Mouse (Mus musculus) kidney, adult 2 months (tissue): ENCODE data around the gene Nudcd2. TPM values are rescaled to one million over a fixed set of nuclear protein-coding genes. Genes with fewer than 3 reads are reported as not detected.
"Not testable (repeated sequence)": the region's sequence is repeated elsewhere in the genome, so short reads cannot be mapped to it uniquely, and the experiment has no call there.

Experiments
- DNase-seq: peaks from one replicate; pipeline ENCODE4 v3.0.0; 2021
- H3K27ac ChIP-seq: fragments of 200-500 bp; 2 replicates; pipeline ENCODE4 v1.5.1; 2012; ENCODE audit warnings: low read depth, low read length, control low read depth, inconsistent platforms; ENCODE audit not compliant: insufficient read depth
- H3K27me3 ChIP-seq: fragments of 200-500 bp; replicated peaks from 2 replicates; pipeline ENCODE4 v1.6.1; 2012; ENCODE audit warnings: mild to moderate bottlenecking, moderate library complexity, low read length, inconsistent platforms; ENCODE audit not compliant: control insufficient read depth, insufficient read depth
- H3K36me3 ChIP-seq: fragments of 200-500 bp; 2 replicates; pipeline ENCODE4 v1.6.1; 2012; ENCODE audit warnings: mild to moderate bottlenecking, moderate library complexity, low read length, inconsistent platforms; ENCODE audit not compliant: control insufficient read depth, insufficient read depth
- H3K4me1 ChIP-seq: fragments of 200-500 bp; 2 replicates; pipeline ENCODE4 v1.6.1; 2011; ENCODE audit warnings: low read length; ENCODE audit not compliant: control insufficient read depth, insufficient read depth
- H3K4me3 ChIP-seq: fragments of 200-500 bp; 2 replicates; pipeline ENCODE4 v1.5.1; 2011; ENCODE audit warnings: mild to moderate bottlenecking, low read depth, low read length, control low read depth; ENCODE audit not compliant: insufficient read depth
- CTCF ChIP-seq: fragments of 200-500 bp; conservative IDR thresholded peaks from 2 replicates; pipeline ENCODE4 v1.5.1; 2011; ENCODE audit warnings: low read depth, mild to moderate bottlenecking, control low read depth, low read length, moderate library complexity, mixed read lengths; ENCODE audit not compliant: insufficient read depth, insufficient read length
- POLR2A ChIP-seq: fragments of 200-500 bp; IDR thresholded peaks from one replicate; pipeline ENCODE4 v1.6.1; 2011; ENCODE audit warnings: low read depth, low read length, control low read depth
- WGBS: fragments of 180-500 bp; shearing (Covaris S2); methylation state at CpG from one replicate; pipeline ENCODE4 v1.1.7; 2018; 5-methylcytosine and 5-hydroxymethylcytosine counted together
- polyA plus RNA-seq: library from polyadenylated mRNA; depleted of rRNA; stranded (reverse); fragments of >200 nt; gene quantifications from 2 replicates; pipeline ENCODE4 v1.2.3, GENCODE M21; 2012

Gene Nudcd2
- polyA plus RNA-seq, 1 experiment, result 7.5 TPM

GRCm38 (mm10) chr11:40695103-40695502 is 38.4 kb upstream of the Nudcd2 start, which contains the start of gene Mat2b:
TSS of gene Mat2b (minus strand) at chr11:40695203.
- 70% methylated on average over 9 of the region's 9 CpGs for WGBS
- TF ChIP-seq CTCF (no peak), POLR2A (no peak)
- Histone ChIP-seq H3K4me3 (peak within 1 kb of the TSS; percentile 60), H3K27me3 (no peaks in the 10 kb centered on the region), H3K4me1 (peaks cover 5% of the 10 kb centered on the region), H3K36me3 (no peaks in the 10 kb centered on the region), H3K27ac (peak within 1 kb of the TSS; percentile 83)
- DNase-seq, result no peak

GRCm38 (mm10) chr11:40709899-40710298 is 23.6 kb upstream of the Nudcd2 start:
- H3K36me3 ChIP-seq, DNase-seq: not testable (repeated sequence)
- 94% methylated on average over 6 of the region's 6 CpGs for WGBS

GRCm38 (mm10) chr11:40713858-40714257 is 19.6 kb upstream of the Nudcd2 start:
- H3K36me3 ChIP-seq, result no peaks in the 10 kb centered on the region
- 40% methylated on average over 8 of the region's 8 CpGs for WGBS
- H3K27ac ChIP-seq, result no peak overlapping the region
- TF ChIP-seq CTCF, result no peak
- TF ChIP-seq POLR2A, result no peak
- peak; percentile 70 for DNase-seq
- no peak overlapping the region; the same call in 1 of the 2 replicates for H3K4me3 ChIP-seq
- H3K4me1 ChIP-seq, result no peaks in the 10 kb centered on the region
- no peaks in the 10 kb centered on the region for H3K27me3 ChIP-seq

More at GRCm38 (mm10) chr11:40709899-40710298, 23.6 kb upstream of the Nudcd2 start:
- not testable (repeated sequence) for H3K4me3 ChIP-seq, H3K27me3 ChIP-seq, H3K27ac ChIP-seq, H3K4me1 ChIP-seq

- no peak overlapping the region for H3K27ac ChIP-seq
- 92% methylated on average over 5 of the region's 5 CpGs for WGBS
- no peaks in the 10 kb centered on the region for H3K4me1 ChIP-seq
- TF ChIP-seq POLR2A (no peak), CTCF (0 out of 2 replicates have a peak, but pooled peaks have one; percentile 12)
- no peak overlapping the region for H3K4me3 ChIP-seq
- H3K36me3 ChIP-seq, result no peaks in the 10 kb centered on the region
- no peaks in the 10 kb centered on the region for H3K27me3 ChIP-seq
- DNase-seq, result no peak
These were observed 17.9 kb upstream of the Nudcd2 start for GRCm38 (mm10) chr11:40715524-40715923.

- TF ChIP-seq CTCF (no peak), POLR2A (no peak)
- H3K27ac ChIP-seq, result no peak overlapping the region
- DNase-seq, result no peak
- H3K4me1 ChIP-seq, result no peaks in the 10 kb centered on the region
- H3K36me3 ChIP-seq, result no peaks in the 10 kb centered on the region
- H3K27me3 ChIP-seq, result no peaks in the 10 kb centered on the region
- no peak overlapping the region for H3K4me3 ChIP-seq
These were observed 15.1 kb upstream of the Nudcd2 start for GRCm38 (mm10) chr11:40718324-40718723.

GRCm38 (mm10) chr11:40732997-40733338 is 499 bp upstream of the Nudcd2 start:
- Histone ChIP-seq H3K4me1 (no peaks in the 10 kb centered on the region), H3K36me3 (peaks cover 2% of the 10 kb centered on the region), H3K27me3 (no peaks in the 10 kb centered on the region), H3K4me3 (no peak overlapping the region), H3K27ac (no peak overlapping the region)
- no peak for DNase-seq
- no peak for TF ChIP-seq POLR2A
- no peak for TF ChIP-seq CTCF
- 2% methylated on average over 14 of the region's 14 CpGs for WGBS

- H3K36me3 ChIP-seq, result peaks cover 4% of the 10 kb centered on the region
- peak overlapping the region; percentile 71; the same call in 1 of the 2 replicates for H3K27ac ChIP-seq
- no peak for TF ChIP-seq CTCF
- TF ChIP-seq POLR2A, result no peak
- H3K4me3 ChIP-seq, result peak overlapping the region; percentile 65
- no peaks in the 10 kb centered on the region for H3K27me3 ChIP-seq
- no peaks in the 10 kb centered on the region for H3K4me1 ChIP-seq
- 2% methylated on average over 11 of the region's 11 CpGs for WGBS
- no peak for DNase-seq
These were observed 835 bp downstream of the Nudcd2 start for GRCm38 (mm10) chr11:40734251-40734752.
